Mouse (Mus musculus) adrenal gland, postnatal 25 days (tissue): ENCODE results near the gene Efcab11. TPM values are rescaled to one million over a fixed set of nuclear protein-coding genes. Genes with fewer than 3 reads are reported as not detected.
A peak's percentile ranks its signal among the peaks of the same experiment; 100 is the strongest.

Experiments used
- DNase-seq: peaks from one replicate; pipeline ENCODE4 v3.0.0; 2021; ENCODE audit warnings: mixed read lengths
- total RNA-seq: library from RNA; stranded (reverse); gene quantifications from 2 replicates; pipeline ENCODE4 v1.2.3, GENCODE M21; 2021

Gene Efcab11
- total RNA-seq, 1 experiment from 2014 or later: 0.82 TPM

- DNase-seq: peak; percentile 24
Observed at GRCm38 (mm10) chr12:99671162-99671865, 212.9 kb downstream of the Efcab11 start.

- no peak for DNase-seq
Observed at GRCm38 (mm10) chr12:99670762-99671152, 213.5 kb downstream of the Efcab11 start.

- DNase-seq: peak; percentile 34
Observed at GRCm38 (mm10) chr12:99669976-99670761, 214.1 kb downstream of the Efcab11 start.

GRCm38 (mm10) chr12:99654991-99655880, 229.0 kb downstream of the Efcab11 start:
- no peak for DNase-seq

GRCm38 (mm10) chr12:99652459-99652858, 231.8 kb downstream of the Efcab11 start:
- DNase-seq: no peak

- DNase-seq: no peak
Observed at GRCm38 (mm10) chr12:99649732-99650131, 234.5 kb downstream of the Efcab11 start.

- DNase-seq: no peak
Observed at GRCm38 (mm10) chr12:99648781-99649180, 235.5 kb downstream of the Efcab11 start.

GRCm38 (mm10) chr12:99646556-99647354, 237.5 kb downstream of the Efcab11 start:
- no peak for DNase-seq

GRCm38 (mm10) chr12:99645418-99645817, 238.8 kb downstream of the Efcab11 start:
- no peak for DNase-seq

- no peak for DNase-seq
Observed at GRCm38 (mm10) chr12:99644966-99645365, 239.3 kb downstream of the Efcab11 start.

Other genes with a start within 250 kb of the Efcab11 start
- gene Tdp1, start 78 bp upstream of the Efcab11 start, total RNA-seq: 15.8 and 18.6 TPM in 2 replicates
- 0.57 and 0.76 TPM in 2 replicates for gene Kcnk13, start 80.1 kb upstream of the Efcab11 start, total RNA-seq
- gene Psmc1, start 225.7 kb upstream of the Efcab11 start, total RNA-seq: 236 and 263 TPM in 2 replicates